17 mouse cellular contexts compared by ENCODE assay signal in genomic region chr7:128755396-128755795, GRCm38 (mm10).
"Had no signal": no experiment of that assay in that cellular context is flagged by ENCODE, and none has a peak within 500 bp of the region (broad histone marks: within the 10 kb centered on the region; RNA-seq: fewer than 3 reads in every experiment).

No protein-coding gene starts in this region.

- H3K4me2 ChIP-seq: liver, embryonic 13.5 days; lung, embryonic 14.5 days; midbrain, embryonic 12.5 days; midbrain, embryonic 15.5 days; neural tube, embryonic 12.5 days; neural tube, embryonic 15.5 days; stomach, embryonic 15.5 days had no signal

- DNase-seq: layer of hippocampus, adult 9-11 months; liver, embryonic 13.5 days; lung, embryonic 14.5 days; right cerebral cortex, adult 18-20 months; right cerebral cortex, postnatal 14 days; right cerebral cortex, postnatal 4 days; thymus, postnatal 25 days had no signal

- H3K4me1 ChIP-seq: midbrain, embryonic 12.5 days; midbrain, embryonic 15.5 days; neural tube, embryonic 12.5 days; neural tube, embryonic 15.5 days; stomach, embryonic 15.5 days had no signal

- H3K4me3 ChIP-seq: layer of hippocampus, adult 2 months; left cerebral cortex, adult 2 months; liver, embryonic 13.5 days; midbrain, embryonic 12.5 days; midbrain, embryonic 15.5 days; neural tube, embryonic 12.5 days; neural tube, embryonic 15.5 days; stomach, embryonic 15.5 days had no signal

- H3K27ac ChIP-seq: layer of hippocampus, adult 2 months; left cerebral cortex, adult 2 months; liver, embryonic 13.5 days; macrophage; midbrain, embryonic 12.5 days; midbrain, embryonic 15.5 days; neural tube, embryonic 12.5 days; neural tube, embryonic 15.5 days; stomach, embryonic 15.5 days had no signal

- H3K9me3 ChIP-seq: liver, embryonic 13.5 days; midbrain, embryonic 12.5 days; midbrain, embryonic 15.5 days; neural tube, embryonic 12.5 days; neural tube, embryonic 15.5 days; stomach, embryonic 15.5 days had no signal

- ATAC-seq: intestine, postnatal 0 days; lung, postnatal 0 days; midbrain, embryonic 15.5 days had no signal

- H3K9ac ChIP-seq: liver, embryonic 13.5 days; lung, embryonic 14.5 days; midbrain, embryonic 12.5 days; midbrain, embryonic 15.5 days; neural tube, embryonic 12.5 days; neural tube, embryonic 15.5 days; stomach, embryonic 15.5 days had no signal

- H3K27me3 ChIP-seq: liver, embryonic 13.5 days; midbrain, embryonic 12.5 days; midbrain, embryonic 15.5 days; neural tube, embryonic 12.5 days; neural tube, embryonic 15.5 days; stomach, embryonic 15.5 days had no signal
